Mouse (Mus musculus) retina, postnatal 7 days (tissue): ENCODE measurements around the gene Hoxc8.

ENCODE experiments used
- DNase-seq: peaks from one replicate; pipeline ENCODE4 v3.0.0-alpha.2; 2012; ENCODE audit warnings: low read depth, low spot score

Hoxc8 gene

GRCm38 (mm10) chr15:102990461-102991397 lies at the start of gene Hoxc8:
Gene Hoxc8 (plus strand): TSS chr15:102990607.
- DNase-seq: no peak

GRCm38 (mm10) chr15:102942739-102943467 lies 47.5 kb upstream of the Hoxc8 start:
- DNase-seq: no peak

DNA sequence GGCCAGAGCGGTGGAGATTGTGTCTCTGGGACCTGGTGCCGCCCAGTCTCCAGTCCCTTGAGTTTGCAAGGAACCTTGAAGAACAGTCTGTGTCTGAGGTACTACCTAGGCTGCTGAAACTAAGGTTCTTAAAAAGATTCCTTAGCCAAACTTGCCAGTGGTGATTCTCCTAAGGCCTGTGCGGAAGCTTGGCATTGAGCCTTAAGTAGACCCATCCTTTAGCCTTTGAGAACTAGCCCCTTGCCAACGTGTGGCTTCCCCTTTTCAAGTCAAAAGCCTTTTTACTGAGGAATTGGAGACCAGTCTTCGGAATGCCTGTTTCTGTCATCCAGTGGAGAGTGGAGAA lies 47.0 kb upstream of the Hoxc8 start:
- no peak for DNase-seq

GRCm38 (mm10) chr15:102945185-102946077 lies 45.0 kb upstream of the Hoxc8 start:
- no peak for DNase-seq

DNA sequence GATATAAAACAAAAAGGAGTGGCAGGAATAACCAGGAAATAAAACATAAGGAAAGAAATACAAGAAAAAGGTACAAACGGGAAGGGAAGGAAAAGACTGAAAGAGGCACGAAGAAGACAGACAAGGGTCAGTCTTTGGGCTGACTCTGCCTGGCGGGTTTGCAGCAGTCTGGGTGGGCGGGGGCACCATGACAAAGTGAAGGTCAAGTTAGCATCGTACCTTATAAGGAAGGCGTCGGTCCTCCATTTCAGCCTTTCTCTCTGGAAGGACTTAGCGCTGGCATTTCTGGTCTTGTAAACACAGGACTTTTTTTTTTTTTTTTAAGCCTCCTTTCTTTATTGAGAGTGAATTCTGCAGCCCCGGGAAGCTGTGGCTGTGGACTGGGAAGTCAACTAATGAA lies 43.1 kb upstream of the Hoxc8 start:
- no peak for DNase-seq

DNA sequence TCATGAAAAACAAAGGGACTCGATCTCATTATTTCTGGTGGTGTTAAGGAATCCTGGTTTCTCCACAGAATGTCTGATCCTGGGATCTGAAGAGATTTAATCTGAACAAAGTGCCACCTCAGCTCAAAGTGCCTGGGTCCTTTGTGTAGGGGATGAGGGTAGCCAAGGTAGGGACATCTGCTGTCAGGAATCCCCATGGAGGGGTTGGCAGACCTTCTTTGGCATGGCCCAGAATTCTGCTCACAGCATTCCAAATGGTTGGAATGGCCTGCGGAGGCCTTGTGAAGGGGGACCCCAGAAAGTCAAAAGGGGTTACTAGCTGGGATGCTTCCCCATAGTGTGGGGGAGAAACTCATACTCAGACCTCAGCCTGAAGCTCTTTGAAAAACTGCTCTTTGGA lies 41.6 kb upstream of the Hoxc8 start:
- DNase-seq: no peak

DNA sequence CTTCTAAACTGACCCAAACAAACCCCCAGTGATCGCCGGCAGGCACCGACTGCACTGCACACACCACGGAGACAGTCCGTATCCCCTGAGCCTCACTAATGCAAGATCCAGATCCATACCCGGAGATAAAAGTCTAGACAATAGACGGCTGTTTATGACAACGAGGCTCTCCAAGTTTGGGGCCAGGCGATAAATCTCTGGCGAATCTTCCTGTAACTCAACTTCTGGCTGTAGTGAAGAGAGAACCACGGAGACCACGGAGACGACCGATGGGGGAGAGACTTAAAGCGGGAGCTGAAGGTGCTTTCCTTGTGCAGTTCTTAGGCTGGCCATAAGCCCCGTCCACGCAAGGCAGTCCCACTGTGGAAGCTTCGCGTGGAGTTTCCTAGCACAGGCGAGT lies 40.7 kb upstream of the Hoxc8 start:
- no peak for DNase-seq

DNA sequence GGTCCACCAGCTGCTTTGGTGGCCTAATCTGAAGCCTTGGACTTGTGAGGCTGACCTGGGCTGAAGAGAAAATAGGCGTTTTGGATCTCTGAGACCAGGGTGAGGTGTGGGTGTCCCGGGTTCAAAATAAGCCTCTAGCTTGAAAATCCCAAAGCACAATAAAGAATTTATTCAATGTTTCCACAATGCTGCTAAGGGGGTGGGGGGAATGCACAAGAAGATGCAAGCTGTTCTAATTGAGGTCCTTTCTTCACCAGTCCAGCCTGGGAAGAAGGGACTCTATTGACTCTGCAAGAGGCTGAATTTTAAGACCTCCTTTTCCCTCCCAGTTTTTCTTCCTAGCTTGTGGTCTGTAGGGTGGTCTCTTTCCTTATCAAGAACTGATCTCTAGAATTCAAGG lies 39.5 kb upstream of the Hoxc8 start:
- DNase-seq: no peak

DNA sequence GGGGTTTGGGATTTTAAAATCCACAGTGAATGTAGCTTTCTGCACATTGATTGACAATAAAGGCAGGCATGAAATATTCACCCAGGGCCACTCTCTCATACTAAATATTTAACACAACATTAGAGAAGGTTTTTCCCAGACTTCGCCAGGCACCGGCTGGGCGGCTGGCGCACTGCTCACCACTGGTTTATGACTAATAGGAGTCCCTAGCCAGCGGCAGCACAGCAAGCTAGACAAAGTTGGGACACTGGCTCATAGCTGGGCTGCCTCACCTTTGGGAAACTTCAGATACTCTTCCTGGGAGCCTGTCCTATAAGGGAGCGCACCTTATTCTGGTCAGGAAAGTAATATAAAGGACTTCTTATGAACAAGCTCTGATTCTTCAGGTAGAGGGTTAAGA lies 36.8 kb upstream of the Hoxc8 start:
- no peak for DNase-seq

- DNase-seq: no peak
These were observed 36.0 kb upstream of the Hoxc8 start, which contains the start of gene Hoxc11 for GRCm38 (mm10) chr15:102954192-102955006. Gene Hoxc11 (plus strand): TSS chr15:102954427.

DNA sequence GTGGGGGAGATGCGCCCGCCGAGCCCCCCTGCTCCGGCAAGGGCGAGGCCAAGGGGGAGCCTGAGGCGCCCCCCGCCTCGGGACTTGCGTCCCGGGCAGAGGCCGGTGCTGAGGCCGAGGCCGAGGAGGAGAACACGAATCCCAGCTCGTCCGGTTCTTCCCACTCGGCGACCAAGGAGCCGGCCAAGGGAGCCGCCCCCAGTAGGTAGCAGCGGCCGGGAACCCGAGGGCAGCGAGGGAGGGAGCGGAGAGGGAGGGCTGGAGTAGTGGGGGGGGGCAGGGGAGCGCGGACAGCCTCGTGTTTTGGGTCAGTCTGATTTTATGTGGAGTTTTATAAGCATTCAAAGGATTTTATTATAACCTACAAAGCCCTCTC lies 35.4 kb upstream of the Hoxc8 start:
- no peak for DNase-seq

DNA sequence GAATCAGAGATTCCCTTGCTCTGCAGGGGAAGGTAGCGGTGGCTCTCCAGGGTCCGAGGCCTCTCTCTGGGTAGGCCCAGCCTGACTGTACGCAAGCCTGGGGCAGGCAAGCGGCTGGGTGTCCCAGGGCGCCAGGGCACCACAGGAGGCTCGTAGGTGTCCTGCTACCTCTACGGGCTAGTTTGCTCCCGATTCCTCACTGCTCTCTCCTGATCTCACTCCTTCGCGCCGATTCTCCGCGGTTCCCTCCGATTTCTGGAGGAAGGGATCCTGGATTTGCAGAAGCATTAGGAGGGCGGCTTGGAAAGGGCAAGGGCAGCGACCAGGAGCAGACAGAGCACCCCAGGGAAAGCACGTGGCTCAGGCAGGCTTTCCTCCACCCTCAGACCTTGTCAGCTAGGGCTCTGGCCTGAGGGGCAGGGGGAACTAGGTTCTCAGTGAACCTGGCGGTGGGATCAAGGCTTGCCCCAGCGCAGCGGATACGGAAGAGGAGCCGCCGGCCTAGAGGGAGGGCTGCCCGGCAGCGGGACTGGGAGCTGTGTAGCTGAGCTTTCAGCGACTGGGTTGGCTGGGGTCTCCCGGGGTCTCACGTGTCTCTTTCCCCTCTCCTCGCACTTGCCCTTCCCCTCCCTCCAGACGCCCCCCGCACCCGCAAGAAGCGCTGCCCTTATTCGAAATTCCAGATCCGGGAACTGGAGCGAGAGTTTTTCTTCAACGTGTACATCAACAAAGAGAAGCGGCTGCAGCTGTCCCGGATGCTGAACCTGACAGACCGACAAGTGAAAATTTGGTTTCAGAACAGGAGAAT lies 34.4 kb upstream of the Hoxc8 start:
- DNase-seq: no peak

- no peak for DNase-seq
These were observed 33.5 kb upstream of the Hoxc8 start for GRCm38 (mm10) chr15:102956906-102957305.

GRCm38 (mm10) chr15:102959663-102960191 lies 30.7 kb upstream of the Hoxc8 start:
- no peak for DNase-seq

DNA sequence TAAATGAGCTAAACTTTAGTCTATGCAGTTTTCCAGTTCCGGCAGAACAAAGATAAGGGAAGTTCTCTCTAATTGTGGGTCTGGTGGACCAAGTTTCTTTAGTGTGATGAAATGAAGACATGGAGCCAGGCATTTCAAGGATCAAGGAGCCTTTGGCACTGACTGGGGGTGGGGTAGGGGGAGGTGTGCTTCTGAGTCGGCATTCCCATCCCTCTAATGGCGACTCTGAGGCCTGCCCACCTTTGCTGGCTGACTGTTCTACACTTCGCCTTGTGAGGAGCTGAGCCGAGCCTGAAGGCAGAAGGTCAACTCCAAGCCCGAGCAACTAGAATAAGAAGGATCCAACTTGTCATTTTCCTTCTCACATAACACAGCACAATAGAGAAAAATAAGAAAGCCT lies 28.7 kb upstream of the Hoxc8 start:
- no peak for DNase-seq

- DNase-seq: no peak
These were observed 27.9 kb upstream of the Hoxc8 start for GRCm38 (mm10) chr15:102962492-102962891.

GRCm38 (mm10) chr15:102963259-102963658 lies 27.1 kb upstream of the Hoxc8 start:
- DNase-seq: no peak

GRCm38 (mm10) chr15:102963671-102964640 lies 26.5 kb upstream of the Hoxc8 start:
- no peak for DNase-seq
